Mouse (Mus musculus): ENCODE data around the gene Dgki.

Gene Dgki

DNA sequence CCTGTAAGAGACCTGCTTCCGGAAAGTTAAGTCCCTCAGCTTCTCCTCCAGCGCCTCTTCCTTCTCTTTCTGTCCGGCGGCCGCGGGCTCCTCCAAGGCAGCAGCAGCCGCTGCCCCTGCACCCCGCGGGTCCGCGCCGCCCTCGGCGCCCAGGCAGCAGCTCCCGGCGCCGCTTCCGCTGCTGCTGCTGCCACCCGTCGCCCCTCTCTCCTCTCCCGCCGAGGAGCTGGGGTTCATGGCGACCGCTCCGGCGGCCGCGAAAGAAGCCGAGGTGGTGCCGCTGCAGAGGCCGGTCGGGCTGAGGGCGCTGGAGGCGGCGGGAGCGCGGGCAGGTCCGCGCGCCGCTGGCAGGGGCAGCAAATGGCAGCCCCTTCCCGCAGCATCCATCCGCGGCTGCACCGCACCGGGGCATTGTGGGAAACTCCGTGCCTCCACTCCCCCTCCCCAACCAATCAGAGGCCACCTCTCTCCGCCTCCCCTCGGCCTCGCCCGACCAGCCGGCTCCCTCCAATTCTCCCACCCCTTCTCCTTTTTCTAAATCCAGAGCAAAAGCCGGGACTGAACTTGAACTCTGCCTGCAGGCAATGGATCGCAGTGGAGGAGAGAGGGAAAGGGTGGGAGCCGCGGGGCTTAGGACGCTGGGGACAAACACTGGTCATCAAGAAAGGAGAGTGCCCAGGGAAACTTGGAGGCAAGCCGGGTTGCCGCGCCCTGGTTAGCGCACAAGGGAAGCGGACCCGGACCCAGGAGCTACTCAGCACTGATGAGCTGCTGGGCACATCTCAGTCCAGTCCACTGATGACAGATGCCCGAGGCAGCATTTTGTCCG lies at the start of gene Dgki:
Gene Dgki (minus strand): TSS at position 623 of the 829 bp plus-strand sequence.
- DNase-seq (ENCODE audit: low spot score): no peak

- DNase-seq (ENCODE audit: low spot score): no peak
These were observed 47.6 kb upstream of the Dgki start for GRCm38 (mm10) chr6:37347606-37348005.

DNA sequence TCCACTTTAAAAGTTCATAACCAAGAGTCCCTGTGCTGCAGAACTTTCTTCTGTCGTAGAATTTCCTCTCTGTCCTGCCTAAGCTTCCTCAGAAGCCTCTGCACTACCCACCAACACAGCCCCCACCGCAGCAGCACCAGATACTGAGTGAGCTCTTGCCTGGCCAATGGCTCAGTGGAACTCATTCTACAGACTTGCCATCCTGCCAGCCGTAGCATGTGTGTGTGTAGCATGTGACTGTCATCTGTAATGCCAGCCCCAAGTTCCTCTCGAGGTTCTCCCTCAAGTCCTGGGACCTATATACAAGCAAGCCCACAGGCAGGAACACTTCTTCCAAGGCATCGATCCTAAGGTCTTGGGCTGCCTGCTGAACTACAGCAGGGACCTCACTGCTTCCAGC lies 38.1 kb upstream of the Dgki start:
- DNase-seq (ENCODE audit: low spot score): no peak

- DNase-seq (ENCODE audit: low spot score): no peak
These were observed 36.9 kb upstream of the Dgki start for GRCm38 (mm10) chr6:37336831-37337260.

DNA sequence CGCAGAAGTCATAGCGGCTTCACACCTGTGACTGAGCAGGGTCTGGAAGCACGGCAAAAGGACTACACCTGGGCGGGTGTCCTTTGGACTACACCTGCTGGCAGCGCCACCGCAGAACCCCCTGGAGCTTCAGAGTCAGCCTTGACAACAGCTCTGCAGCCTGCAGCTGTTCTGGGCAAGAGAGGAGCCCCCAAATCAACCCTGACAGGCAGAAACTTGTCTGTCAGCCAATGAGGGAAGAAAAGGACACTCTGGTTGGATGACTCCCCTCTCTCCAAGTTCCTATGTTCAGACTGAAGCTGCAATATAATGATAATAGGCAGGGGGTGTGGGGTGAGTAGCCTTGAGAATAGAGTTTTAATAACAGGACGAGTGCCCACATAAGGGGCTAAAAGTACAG lies 36.4 kb upstream of the Dgki start:
- no peak for DNase-seq (ENCODE audit: low spot score)

DNA sequence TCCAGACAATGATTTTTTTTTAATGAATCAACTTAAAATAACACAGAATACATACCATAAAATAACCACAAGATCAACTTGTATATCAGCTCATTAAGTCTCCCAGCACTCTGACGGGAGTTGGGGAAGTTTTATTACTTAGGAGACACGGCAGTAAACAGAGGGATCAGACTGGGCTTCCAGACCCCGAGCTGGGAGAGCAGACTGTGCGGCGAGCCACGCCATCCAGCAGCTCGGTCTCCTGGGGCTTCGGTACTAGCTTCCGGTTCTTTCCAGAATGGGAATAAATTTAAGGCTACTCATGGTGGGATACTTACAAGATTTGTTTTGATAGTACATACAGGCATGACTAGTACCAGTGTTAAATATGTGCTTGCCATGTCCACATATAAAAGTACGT lies 32.9 kb upstream of the Dgki start:
- no peak for DNase-seq (ENCODE audit: low spot score)

DNA sequence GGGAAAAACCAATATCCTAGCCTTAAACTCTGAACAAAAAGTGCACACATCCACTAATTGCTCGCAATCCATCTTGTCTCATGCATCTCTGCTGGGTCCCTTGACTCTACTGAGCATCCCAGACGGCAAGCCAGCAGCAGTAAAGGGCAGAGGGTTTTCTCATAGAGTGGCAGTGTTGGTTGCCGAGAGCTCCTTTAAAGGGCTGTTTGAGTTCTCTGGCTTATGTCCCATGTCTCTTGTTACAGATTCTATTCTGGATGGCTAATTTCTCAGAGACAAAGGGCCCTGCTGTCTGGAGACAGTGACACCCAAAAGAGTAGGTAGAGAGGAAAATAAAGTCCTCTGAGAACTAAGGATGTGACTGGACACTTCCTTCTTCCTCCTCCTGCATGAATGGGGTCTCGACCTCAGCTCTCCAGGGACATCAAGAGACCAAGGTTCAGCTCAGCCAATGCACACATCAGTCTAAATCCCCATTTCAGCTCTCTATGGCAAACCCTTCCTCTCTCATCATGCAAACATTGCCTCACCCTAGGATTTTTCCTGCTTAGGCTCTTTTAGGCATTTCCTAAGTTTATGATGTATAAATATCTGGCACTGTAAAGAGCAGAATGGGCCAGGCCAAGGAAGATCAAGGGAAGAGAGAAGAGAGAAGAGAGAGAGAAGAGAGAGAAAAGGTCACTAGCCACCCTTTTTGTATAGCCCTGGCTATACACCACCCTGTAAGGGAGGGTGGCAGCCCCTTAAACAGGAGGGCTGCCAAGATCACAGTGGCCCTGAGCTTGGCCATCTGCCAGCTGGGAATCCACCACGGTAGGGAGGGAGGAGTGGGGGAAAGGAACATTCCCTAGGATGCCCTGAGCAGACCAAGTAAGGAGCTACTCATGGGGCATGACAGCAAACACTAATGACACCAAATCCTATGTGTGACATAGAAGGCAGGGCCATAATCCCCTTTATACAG lies 30.2 kb upstream of the Dgki start:
- DNase-seq (ENCODE audit: low spot score): no peak

DNA sequence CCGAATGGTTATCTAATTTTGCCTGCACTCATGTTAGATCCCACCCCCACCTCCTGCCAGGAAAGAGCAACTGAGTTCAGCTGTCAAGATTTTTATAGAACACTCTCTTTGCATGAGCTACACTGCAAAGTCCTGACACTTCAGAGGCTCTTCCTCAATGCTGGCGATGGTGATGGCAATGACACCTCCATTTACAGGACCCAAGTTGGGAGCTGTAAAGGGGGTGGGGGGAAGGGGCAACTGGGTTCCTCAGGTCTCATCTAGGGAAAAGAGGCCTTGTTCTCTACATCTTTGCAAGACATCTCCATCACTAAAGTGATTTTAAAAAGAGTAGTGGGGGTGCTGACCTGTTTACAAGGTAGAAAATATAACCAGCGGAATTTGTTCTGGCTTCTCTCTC lies 29.4 kb upstream of the Dgki start:
- DNase-seq (ENCODE audit: low spot score): no peak

GRCm38 (mm10) chr6:37328671-37329070 lies 28.7 kb upstream of the Dgki start:
- DNase-seq (ENCODE audit: low spot score): no peak

DNA sequence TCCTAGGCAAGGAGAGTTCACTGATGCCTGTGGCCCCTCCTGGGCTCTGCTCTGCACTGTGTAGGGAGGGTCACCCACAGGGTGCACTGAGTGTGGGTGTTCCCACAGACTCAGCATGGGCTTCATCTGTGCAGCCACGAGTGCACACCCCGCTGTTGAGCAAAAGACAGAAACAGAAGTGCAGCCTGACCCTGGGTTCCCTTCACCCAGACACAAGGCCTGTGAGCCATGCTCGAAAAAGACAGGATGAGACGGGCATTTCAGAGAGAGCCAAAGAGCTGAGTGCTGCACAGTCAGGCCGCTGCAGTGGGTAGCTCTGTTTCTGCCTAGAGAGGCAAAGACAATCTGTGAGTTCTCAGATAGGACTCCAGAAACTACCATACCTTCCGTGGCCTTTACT lies 27.5 kb upstream of the Dgki start:
- DNase-seq (ENCODE audit: low spot score): no peak

DNA sequence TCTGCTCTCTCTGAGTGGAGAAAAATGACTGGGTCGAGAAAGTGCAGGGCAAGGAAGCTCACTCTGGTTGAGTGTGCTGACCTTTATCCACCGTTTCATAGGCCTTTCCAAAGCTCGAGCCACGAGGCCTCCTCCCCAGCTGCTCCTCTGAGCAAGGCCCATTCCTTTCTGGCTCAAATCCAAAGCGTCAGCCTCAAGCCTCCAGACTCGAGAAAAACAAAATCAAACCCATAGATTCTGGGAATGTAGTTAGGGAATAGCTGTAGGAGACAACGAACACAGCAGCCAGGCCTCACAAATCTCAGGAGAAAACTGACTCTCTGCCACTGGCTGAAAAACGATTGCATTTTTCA lies 26.6 kb upstream of the Dgki start:
- no peak for DNase-seq (ENCODE audit: low spot score)

DNA sequence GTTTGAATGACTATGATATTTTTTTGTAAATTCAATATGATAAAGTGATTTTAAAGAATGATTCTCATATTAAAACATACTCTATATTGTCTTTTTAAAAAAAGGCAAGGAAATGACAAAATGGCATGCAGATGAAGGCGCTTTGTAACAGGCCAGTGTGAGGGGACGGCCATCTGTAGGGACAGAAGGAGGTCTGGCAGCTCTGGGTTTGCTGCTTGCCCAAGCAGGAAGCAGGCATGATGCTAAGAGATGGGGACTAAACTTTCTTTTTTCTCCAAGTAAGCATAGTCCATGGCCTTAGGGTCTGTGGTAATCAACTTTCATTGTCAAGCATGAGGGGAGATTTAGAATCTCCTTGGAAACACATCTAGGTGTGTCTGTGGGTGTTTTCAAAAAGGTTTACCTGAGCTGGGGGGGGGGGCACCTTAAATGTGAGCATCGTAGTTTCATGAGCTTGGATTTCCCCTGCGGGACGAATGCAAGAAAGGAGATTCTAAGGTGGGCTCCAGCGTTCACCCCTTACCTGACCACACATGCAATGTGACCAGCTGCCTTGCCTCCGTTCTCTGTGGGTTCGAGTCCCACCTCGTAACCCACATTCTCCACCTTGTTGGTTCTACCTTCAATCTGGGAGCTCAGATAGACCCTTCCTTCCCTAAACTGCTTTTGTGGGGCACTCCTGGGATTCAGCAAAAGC lies 26.1 kb upstream of the Dgki start:
- DNase-seq (ENCODE audit: low spot score): no peak

- DNase-seq (ENCODE audit: low spot score): no peak
These were observed 25.1 kb upstream of the Dgki start for GRCm38 (mm10) chr6:37325076-37325475.

GRCm38 (mm10) chr6:37322641-37323040 lies 22.7 kb upstream of the Dgki start:
- no peak for DNase-seq (ENCODE audit: low spot score)

- no peak for DNase-seq (ENCODE audit: low spot score)
These were observed 22.1 kb upstream of the Dgki start for GRCm38 (mm10) chr6:37322088-37322487.

- DNase-seq (ENCODE audit: low spot score): no peak
These were observed 17.9 kb upstream of the Dgki start for GRCm38 (mm10) chr6:37317904-37318303.

- no peak for DNase-seq (ENCODE audit: low spot score)
These were observed 15.5 kb upstream of the Dgki start for GRCm38 (mm10) chr6:37315440-37315839.

DNA sequence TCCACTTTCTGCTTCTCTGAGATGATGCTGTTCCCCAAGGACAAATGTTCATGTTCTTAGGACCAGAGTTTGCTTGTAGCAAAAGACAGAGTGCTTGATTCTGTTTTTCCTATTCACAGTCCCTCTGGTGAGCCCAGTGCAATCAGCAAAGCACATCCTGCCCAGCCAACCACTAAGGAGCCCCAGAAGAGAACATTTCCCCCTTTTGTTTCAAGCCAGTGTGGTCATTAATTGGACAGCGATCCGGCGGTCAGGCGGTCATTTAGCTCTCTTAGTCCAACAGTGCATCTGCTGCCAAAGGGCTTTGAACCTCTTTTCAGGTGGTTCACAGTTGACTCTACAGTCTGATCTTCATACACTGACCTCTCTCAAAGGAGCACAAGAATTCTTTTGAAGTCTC lies 10.6 kb upstream of the Dgki start:
- no peak for DNase-seq (ENCODE audit: low spot score)

- DNase-seq (ENCODE audit: low spot score): no peak
These were observed 6.6 kb upstream of the Dgki start for GRCm38 (mm10) chr6:37306616-37307015.

DNA sequence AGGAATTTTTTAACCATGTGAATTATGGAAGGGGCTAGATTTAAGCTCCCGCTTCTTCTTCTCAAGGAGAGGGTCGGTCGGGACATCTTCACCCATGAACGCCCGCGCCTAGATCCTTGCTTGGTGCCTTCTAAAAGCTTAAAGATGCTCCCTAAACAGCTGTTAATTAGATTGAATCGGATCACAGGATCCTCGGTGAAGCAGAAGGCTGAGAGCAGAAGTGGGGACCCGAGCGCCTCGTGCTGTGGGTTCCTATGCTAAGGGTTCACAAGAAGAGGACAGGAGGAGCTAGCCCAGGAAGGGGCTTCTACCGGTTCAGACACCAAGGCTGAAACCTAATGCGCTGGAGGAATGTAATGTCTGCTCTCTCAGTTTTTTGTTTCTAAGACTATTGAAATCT lies 508 bp upstream of the Dgki start:
- no peak for DNase-seq (ENCODE audit: low spot score)

DNA sequence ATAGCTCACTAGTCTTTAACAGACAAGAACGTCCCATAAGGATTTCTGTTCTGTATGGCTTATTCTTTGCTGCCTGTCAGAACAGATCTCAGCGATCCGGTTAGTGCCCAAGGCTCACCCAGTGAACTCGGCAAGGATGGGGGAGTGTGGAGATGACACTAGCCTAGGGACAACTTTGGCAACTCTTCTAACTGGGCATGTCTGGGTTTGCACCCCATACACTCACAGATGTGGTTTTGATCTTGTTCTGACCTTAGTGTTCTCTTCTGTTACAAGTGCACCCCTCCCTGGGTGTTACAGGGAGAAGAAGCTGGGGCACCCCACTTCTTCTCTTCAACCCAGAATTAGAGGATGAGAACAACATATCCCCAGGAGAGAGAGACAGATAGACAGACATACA lies 1.0 kb downstream of the Dgki start:
- no peak for DNase-seq (ENCODE audit: low spot score)

DNA sequence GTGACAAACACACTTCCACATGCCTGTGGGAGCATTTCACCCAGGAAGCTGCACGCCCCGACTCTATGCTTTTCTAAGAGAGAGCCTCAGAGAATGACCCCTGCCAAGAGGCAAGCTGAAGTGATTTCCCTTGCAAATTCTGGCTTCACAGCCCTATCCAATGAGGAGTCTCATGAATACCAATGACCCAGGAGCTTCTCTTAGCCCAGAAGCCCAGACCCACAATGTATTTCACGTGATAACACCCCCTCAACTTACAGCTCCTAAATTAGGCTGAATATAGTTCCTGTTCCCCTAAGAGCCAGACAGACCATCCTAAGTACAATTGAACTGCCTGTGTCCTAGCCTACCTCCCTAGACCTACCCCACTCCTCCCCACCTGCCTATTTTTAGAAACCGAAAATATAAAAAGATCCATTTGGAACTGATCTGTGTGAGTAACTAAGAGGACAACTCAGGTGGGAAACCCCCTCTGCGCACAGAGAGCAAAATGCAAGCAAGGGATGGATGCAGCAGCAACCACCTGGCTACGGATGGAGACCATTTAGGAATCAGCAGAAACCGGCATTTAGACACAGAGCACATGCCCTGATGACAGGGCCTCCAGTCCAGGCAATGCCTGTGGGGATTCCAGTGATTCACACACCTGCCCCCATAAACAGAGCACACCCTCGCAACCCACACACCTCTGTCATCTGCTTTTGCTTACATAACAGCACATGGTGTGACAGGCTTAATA lies 2.1 kb downstream of the Dgki start:
- no peak for DNase-seq (ENCODE audit: low spot score)
